Mouse (Mus musculus) brain, embryonic 14.5 days (tissue): ENCODE data around the gene Gm7358.
"Not testable (repeated sequence)": the region's sequence is repeated elsewhere in the genome, so short reads cannot be mapped to it uniquely, and the experiment has no call there.

Source experiments
- CTCF ChIP-seq: fragments of 200-500 bp; IDR thresholded peaks from 2 replicates; pipeline ENCODE4 v1.5.1; 2012; ENCODE audit warnings: inconsistent platforms, mild to moderate bottlenecking, moderate library complexity, borderline replicate concordance; ENCODE audit not compliant: insufficient read depth, insufficient read length; ENCODE audit errors: extremely low read depth
- POLR2A ChIP-seq: fragments of 200-500 bp; IDR thresholded peaks from 2 replicates; pipeline ENCODE4 v1.6.1; 2012; ENCODE audit warnings: mild to moderate bottlenecking, inconsistent platforms, borderline replicate concordance; ENCODE audit not compliant: poor library complexity, insufficient read depth, insufficient read length, severe bottlenecking; ENCODE audit errors: extremely low read depth

GRCm38 (mm10) chr17:14041880-14042279, 17.5 kb downstream of the Gm7358 start:
- not testable (repeated sequence) for TF ChIP-seq CTCF, POLR2A
